Mouse (Mus musculus): ENCODE data around the gene Cox15.

DNA sequence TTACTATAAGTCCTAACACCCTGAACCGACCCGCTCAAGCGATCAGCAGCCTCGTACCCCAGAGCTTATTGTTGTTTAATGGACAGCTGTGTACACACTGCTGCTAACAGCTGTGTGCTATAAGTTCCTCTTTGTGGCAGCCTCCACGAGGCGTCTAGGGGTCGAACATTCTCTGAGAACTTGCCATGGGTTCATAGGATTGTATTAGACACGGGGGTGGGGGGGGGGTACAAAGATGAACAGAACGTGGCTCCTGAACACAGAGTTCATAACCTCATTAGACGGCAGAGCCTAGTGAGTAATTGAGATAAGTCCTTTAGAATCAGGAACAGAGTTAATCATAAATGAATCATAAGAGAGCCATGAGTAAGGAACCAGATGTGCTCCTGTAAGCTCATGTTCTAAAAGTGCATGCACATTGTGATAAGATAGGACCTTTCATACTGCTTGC is 57.3 kb downstream of the Cox15 start:
- TF ChIP-seq POLR2A (IDR thresholded peaks at IDR 0.05; ENCODE audit: borderline replicate concordance, insufficient read depth, low read length), result no peak
- no peak for TF ChIP-seq CTCF (IDR thresholded peaks at IDR 0.05; ENCODE audit: borderline replicate concordance, insufficient read depth, low read depth, low read length)
